Mouse (Mus musculus) c-Kit-positive CD71-negative TER-119-negative erythroid progenitor cells, embryonic 14.5 days (primary cell): ENCODE results near the gene Efcab6.

Experiments used
- DNase-seq: peaks from one replicate; pipeline ENCODE4 v3.0.0-alpha.2; 2013; ENCODE audit warnings: low read depth

The Efcab6 gene

DNA sequence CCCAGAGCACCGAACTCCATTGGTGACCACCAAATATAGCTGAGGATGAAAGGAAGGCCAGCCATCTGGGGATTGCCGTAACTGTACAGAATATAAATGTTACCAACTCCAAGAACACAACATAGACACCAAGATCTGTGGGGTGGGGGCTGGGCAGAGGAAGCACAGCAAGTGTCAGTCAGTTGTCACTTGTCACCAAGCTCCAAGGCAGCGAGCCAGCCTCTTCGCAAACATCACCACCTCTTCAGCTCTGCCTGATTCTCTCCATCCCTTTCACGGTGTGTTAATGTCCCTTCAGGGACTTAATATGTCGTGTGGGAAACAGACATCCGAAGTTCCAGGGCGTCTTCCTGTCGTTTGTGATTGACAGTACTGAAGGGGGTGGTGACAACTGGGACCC lies 93.0 kb downstream of the Efcab6 start:
- DNase-seq: no peak

DNA sequence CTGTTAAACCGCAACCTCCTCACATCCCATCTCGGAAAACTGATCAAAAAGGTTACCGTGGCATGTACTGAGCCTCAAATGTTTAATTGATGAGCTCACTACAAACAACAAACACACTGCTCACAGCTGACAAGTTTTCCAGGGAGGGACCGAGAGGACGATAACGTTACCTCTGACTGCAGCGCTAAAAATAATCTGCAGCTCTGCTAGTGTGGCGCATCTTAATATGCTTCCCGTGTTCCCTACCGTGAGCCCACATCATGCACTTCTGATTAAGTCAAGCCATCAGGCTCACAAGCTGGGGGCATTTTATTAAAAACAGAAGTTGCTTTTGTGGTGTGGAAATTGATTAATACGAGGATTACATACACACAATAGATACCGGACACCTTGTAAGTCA lies 97.4 kb downstream of the Efcab6 start:
- no peak for DNase-seq

DNA sequence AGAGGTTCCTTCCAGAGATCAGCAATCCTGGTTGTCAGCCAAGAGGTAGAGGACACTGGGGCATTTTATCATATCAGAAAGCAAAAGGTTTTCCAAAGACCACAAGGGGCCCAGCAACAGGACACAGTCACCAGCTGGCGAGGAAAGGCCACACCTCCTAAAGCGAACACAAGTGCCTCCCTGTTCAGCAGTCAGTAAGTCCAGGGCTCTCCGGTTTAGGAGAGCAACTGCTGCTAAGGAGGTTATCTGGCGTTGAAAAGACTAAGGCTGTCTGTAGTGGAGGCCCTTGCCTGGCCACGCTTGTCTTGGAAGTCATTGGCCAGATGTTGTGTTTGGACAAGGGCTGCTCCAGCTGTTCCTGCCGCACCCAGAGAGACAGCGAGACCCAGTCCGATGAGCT lies 100.1 kb downstream of the Efcab6 start:
- DNase-seq: no peak

DNA sequence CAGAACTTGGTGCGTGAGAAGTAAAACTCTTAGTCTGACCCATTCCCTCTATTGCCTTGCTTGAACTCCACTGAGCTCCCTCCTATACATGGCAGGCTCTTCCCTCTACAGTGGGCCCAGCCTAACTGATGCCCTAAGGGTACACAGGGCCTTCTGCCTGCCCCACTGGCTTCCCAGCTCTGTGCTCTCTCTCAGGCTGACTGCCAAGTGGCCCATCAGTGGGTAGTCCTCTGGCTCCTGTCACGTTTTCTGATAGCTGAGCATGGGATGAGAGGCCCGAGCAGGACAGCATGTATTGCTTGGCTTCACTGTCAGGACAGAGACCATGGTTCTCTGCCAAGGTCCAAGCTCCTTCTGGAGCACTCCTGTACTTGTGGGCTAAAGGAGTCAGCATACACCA lies 106.8 kb downstream of the Efcab6 start:
- DNase-seq: no peak

DNA sequence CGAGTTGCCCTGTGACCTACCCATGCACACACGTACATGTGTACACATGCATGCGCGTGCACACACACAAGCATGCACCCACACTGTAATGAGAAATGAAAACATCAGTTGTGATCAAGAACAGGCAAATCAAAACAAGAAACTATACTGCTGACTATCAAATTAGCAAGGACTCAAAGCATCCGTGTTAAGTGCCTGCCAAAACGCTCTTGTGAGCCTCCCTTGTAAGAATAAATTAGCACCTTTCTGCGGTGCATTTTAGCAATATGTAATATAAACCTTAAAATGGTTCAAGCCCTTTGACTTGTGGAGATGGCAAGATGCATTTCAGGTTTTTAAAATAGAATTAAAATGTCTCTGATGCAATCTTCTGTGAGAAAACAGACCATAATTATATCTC lies 108.2 kb downstream of the Efcab6 start:
- no peak for DNase-seq

DNA sequence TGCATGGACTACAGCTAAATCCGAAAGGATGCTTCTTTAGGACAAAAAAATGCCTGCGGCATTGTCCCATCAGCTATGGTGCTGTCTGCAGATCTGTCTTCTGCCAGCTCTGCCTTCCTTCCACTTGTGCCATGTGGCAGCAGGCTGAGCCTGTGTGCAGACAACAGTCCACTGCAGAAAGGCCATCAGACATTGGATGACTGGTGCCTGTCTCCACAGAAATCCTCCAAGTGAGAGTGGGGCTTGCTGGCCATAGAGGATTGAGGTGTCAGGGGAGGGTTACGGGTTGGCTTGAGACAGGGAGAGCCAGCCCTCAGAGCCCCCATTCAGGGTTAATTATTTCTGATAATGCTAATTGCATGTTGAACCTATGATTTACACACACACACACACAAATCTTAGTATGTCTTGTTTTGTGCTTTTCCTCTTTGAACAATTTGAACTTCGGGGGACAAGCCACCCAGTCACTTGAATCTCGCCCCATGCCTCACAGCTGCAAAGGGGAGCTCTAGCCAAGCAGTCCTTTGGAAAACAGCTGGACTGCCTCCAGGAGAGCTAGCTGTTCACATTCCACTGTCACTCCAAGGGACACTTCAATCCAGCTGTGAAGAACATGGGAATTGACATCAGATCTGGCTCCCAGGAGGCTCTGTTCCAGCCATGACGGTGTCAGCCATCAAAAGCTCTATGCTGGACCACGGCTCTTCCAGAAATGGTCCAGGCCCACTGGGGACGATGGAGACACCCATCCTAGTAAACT lies 109.1 kb downstream of the Efcab6 start:
- DNase-seq: no peak

DNA sequence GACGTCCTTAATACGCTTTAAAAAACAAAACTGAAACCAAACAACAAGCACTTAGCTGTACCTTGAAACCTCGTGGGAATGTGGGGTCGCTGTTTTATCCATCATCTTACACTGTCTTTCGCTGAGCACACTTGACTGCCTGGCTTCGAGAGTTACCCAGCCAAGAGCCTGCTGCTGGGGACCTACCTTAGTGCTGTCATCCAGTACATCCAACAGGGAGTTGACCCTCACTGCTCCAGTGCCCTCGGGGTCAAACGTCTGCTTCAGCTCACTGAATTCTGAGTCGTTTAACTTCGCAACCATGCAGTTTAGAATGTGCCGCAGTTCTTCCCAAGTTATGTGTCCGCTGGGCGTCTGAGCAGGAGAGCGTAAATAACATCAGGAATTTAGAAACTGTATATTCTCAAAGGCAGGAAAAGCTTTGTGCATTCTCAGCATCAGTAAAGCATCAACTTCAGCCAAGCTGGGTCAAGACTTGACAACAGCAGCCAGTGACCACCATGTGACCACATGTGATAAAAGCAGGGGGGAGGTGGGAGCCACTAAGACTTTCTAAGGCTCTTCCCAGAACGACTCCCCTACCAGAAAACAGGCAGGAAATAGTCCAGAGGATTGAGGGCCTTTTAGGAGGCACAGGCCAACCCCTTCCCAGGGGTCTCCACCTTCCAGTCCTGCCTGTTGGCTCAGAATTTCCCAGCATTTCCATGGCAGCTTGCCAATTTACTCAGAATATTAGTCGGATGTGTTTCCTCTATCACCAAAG lies 115.3 kb downstream of the Efcab6 start:
- DNase-seq: no peak

DNA sequence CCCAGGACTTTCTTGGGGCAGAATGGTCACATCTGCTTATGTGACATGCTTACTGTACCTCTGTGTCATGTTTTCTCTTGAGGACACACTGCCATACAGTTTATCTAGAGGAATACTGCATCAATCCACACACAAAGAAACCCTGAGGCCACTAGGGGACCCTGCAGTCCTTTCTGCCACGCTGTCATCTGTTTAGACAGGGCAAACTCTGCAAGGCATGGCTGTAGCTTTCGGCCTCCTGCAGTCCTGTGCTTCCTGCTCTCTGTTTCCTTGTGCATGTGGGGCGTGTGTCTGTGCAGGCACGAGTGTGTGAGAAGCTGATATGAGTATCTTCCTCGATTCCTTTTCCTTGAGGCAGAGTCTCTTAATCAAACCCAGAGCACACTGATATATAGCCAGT lies 125.5 kb downstream of the Efcab6 start:
- DNase-seq: no peak

DNA sequence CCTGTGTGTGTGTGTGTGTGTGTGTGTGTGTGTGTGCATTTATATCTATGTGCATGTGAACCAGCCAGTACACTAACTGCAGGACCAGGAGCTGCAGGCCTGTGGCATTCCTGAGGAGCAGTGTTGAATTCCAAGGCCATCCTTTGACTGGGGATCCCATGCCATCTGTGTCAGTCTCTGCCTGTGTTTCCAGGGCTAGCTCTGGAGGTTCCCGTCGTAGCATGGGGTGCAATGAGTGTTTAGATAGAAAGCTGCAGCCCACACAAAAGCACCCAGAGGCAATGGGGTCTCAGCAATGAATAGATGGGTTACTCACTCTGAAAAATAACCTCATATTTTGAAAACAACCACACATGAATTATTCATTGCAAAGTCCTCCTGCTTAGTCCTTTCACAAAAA lies 126.7 kb downstream of the Efcab6 start:
- no peak for DNase-seq

DNA sequence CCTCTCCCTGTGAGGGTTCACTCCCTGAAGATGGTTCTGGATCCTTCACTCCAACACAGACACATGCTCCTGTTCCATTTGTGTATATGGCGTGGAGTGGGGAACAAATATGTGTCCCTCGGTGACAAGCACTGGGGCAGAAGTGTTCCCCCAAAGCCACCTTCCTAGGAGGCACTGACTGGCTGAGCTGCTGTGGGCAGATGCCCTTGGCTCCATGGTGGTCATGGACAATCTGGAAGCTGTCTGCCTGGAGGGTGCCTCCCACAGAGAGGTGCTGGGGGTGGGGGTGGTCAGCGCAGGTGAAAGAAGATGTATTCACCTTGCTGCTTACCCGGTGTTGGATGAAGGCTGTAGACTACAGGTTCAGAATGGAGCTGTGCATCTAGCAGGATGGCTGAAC lies 128.7 kb downstream of the Efcab6 start:
- no peak for DNase-seq

DNA sequence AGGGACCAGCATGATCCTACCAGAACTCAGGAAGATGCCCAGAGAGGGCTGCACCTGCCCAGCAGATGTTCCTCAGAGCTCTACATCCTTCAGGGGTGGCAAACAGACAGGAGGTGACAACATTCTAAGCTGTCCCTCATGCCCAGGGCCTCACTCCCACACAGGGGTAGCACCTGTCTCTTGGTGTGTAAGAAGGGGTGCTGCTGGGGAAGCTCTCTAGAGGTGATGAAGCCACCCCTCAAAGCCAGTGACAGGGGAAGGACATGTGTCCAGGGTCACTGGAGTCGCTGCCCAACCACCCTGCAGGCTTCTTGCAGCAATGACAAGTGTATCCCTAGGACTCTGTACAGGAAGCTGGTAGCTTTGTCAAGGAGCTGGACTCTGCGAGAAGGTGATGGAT lies 130.4 kb downstream of the Efcab6 start:
- DNase-seq: no peak

DNA sequence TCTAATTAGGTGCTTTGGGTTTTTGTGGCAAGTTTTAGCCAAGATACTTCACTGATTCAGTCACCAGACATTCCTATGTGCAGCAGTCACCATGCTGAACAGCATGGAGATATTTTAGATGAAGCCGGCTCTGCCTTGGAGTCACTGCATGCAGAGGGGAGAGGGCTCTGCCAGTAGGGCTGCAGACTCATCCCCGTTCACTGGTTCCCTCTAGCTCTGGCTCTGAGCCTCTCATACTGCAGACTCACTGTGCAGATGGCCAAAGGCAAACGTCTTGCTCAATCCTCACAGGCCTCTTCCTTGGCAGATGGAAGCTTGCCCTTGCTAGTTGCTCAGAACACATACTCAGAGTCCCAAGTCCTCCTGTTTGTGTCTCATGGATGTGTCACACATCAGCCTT lies 139.8 kb downstream of the Efcab6 start:
- no peak for DNase-seq

DNA sequence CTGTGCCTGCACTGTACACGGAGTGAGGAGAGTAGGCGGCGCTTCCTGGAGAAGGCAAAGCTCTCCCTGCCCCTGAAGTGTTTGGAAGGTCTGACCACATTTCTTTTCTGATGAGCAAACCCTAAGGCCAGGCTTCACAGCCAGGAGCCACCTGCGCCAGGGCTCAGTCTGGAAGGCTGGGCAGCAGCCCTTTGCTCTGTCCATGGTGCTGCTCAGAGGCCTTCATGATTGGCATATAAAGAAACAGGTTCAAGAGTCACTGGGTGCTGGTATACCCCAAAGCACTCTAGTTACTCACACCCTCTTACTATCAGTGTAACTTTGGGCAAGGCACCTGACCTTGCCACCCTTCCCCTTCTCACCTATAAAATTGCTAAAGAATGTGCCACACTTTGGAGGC lies 140.5 kb downstream of the Efcab6 start:
- DNase-seq: peak; percentile 3

DNA sequence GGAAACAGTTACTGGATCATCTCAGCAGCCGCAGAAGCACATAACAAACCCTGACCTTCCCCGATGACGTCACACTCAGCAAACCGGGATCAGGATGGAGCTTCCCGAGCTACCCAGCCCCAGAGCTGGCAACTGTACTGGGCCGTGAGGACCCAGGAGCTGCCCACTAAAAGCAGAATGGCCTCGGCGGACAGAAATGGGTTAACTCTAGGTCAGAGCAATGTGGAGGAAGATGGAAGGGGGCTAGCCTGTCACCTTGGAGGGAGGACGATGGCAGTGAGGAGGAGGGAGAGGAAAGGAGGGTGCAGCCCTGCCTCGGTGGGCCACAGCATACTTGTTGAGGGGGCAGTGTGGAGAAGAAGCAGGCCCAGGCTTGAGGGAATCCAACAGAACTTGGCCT lies 149.8 kb downstream of the Efcab6 start:
- no peak for DNase-seq

DNA sequence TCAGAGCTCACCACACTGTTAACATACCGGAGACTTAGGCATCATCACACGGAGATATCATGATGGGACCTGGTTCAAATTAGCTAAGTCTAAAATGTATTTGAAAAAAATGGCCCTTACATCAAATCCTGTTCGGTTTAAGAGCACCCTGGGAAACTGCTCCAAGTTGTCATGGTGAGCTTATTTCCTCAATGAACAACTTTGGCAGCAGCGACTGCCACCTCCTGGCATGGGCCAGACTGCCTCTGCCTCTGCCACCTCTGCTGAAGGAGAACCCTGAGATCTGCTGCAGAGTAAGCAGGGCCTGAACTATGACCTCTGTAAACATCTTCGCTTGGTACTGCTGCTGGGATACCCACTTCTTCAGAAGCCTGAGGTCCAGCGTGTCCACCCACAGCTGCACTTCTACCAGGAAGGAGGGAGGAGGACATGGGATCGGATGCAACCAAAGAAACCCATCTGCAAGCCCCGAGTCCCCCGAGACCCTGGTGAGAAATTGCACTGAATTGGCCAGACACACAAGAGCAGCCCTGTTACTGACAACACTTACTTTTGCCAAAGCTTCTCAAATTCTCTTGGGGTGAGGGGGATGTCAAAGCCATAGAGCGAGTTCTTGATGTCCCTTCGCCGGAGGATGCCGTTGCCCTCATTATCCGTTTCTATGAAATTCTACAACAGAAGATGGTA lies 152.0 kb downstream of the Efcab6 start:
- DNase-seq: no peak

DNA sequence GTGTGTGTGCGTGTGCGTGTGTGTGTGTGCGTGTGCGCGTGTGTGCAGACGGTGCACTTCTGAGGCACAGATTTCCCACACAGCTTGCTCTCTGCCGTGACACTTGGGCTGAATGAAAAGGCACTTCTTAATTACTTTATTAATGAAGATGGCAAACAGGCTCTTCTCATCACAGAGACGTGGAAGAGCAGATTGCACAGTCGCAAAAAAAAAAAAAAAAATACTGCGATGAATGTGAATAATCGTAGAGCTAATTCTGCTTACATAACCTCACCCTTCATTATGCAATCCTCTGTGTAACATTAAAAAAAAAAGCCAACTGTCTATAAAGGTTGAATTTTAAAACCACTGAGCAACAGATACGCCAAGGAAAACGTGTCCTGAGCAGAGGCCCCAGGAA lies 158.7 kb downstream of the Efcab6 start:
- DNase-seq: no peak

DNA sequence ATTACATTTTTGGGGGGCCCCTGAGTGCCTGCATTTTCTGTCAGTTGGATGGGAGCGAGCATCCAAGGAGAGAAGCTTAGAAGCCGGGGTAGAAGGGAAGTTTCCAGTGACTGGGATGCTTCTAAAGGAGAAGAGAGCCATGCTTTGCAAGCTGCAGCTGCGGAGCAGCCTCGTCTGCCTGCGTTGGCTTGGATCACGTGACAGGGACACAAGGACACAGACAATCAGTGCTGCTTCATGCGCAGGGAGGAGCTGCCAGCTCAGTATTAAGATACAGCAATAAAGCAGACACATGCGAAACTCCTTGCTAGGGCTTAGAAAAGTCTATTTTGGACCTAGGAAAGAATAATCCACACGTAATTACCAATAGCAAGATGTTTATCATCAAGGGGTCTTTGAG lies 167.9 kb downstream of the Efcab6 start:
- no peak for DNase-seq

DNA sequence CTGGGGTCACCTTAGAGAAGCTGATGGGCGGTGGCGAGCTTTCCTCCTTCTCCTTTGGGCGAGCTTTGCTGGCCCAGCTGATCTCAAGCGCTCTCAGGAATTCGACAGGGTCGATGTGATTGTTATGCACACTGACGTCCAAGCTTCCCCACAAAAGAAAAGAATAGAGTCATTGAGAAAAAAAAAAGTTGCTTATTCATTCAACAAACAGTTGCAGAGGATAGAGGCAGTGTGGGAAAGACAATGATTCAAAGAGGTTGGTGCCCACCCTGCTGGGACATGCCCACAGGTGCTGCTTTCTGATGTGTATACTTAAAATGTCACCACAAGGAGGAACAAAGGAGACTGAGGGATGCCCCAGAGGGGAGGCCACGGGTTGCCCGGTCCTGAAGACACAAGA lies 169.2 kb downstream of the Efcab6 start:
- no peak for DNase-seq

DNA sequence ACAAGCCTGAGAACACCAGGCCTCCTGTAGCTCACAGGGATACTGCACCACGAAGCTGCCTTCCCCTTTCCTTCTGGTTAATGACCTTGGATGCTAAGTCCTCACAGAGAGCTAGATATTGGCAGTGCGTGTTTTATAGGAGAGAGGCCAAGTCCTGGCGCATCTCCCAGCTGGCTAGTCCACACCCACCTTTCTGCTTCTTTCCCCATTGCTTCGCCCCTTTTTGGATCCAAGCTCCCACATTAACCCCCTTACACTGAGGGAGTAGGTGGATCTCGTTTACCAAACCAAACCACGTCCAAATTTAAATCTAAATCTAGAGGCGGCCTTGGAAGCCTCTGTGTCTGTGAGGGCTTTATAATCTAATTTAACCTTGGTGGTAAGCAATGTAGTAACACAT lies 170.9 kb downstream of the Efcab6 start:
- DNase-seq: no peak

DNA sequence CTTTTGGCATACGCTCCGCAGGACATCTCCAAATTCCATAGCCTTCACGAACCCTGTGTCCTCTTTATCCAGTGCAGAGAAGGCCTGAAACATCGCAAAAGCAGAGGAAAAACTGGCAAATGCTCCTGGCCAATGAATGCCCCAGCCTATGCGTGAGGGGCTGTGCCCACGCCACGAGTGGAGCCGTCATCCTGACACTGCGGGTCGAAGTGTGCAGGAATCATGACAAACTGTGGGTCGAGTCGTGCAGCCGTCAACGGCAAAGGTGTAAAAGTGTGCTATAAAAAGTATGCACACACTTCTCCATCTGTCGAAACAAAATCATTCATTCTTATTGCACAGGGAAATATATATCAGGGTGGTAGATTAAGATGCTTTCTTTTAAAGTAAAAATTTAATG lies 172.3 kb downstream of the Efcab6 start:
- DNase-seq: no peak

DNA sequence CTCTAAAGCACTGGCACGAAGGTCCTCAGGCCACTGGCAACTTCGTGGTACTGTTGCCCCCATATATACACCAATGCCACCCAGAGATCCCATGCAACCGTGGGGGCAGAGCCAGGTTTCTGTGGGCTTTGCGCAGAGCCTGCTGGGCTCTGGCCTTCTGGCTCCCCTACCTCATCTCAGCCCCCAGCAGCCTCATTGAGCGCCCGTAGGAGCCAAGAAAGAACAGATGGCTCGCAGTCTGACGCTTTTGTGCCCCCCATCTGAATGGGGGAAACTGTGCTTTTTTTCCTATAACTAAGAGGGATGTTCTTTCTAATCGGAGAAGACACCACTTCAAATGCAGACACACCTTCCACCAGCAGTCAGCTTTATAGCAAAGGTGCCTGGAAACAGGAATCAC lies 180.9 kb downstream of the Efcab6 start:
- DNase-seq: no peak

DNA sequence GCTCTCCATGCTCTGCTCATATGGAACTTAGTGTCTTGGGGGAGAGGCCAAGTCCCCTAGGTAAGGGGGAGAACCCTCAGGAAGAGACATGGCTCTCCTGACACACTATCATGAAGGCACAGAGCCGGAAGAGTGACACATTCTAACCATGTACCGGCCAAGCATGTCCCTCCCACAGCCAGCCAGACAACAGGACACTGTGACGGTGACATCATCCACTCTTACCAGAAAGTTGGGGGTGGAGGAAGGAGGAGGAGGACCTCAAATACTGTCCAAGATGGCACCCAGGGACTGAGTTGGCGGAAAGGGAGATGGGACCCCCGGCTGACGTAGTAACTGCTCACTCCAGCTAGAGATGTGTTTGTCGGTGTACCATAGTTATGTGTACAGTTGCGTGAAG lies 181.4 kb downstream of the Efcab6 start:
- no peak for DNase-seq

DNA sequence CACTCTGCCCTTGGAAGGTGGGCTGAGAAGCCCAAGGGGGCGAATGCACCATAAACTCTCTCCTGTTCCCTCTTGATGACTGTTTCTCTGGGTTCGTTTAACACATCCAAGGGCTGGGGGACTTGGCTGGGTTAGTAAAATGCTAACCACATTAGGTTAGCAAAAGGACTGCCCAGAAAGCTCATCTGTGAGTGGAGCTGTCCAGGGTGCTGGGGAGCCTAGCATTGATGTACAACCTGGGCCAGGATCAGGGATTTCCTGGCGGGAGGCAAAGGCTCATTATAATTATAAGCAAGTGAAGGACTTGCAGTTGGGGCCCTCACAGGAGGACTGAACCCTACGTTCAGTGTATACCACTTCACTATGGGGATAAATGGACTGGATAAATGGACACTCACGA lies 185.3 kb downstream of the Efcab6 start:
- DNase-seq: no peak
